Mouse (Mus musculus): ENCODE data around the gene Shb. TPM values are rescaled to one million over a fixed set of nuclear protein-coding genes. Genes with fewer than 3 reads are reported as not detected.
"Not testable (repeated sequence)": the region's sequence is repeated elsewhere in the genome, so short reads cannot be mapped to it uniquely, and the experiment has no call there.

Shb gene
- polyA plus RNA-seq, 1 experiment from 2014 or later: 8.2 TPM

DNA sequence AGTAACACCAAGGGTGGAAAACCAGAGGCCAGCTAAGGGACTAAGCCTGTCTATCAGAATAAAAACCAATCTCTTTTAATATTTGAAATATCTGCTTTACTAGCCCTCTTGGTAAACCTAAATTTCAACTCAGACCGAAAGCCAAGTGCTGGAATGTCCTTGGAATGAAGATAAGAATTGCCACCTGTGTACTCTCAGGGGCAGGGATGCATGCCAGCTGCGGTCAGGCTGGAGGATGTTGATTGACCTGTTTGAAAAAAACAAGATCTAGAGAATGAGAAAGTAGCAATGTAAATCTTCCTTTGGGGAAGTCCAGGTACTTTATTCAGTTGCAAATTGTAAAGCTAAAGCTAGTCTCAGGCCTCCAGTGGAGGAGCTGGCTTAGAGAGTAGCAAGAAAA, 150.1 kb downstream of the Shb start:
- not testable (repeated sequence) for H3K9ac ChIP-seq (ENCODE audit: low read length); H3K4me1 ChIP-seq (replicated peaks; ENCODE audit: control insufficient read depth, insufficient read depth, low read length); H3K36me3 ChIP-seq (ENCODE audit: control insufficient read depth, insufficient read depth, low read length); DNase-seq (ENCODE audit: low spot score); H3K27ac ChIP-seq (ENCODE audit: low read depth, low read length); ATAC-seq (replicated peaks; ENCODE audit: low FRiP score); H3K27me3 ChIP-seq (ENCODE audit: control insufficient read depth, insufficient read depth, low read length); H3K4me2 ChIP-seq (ENCODE audit: low read depth, low read length, severe bottlenecking); H3K4me3 ChIP-seq (ENCODE audit: low read depth, low read length); H3K9me3 ChIP-seq (ENCODE audit: control insufficient read depth, low read length)
- WGBS: 87% methylated on average over 2 of the region's 2 CpGs

DNA sequence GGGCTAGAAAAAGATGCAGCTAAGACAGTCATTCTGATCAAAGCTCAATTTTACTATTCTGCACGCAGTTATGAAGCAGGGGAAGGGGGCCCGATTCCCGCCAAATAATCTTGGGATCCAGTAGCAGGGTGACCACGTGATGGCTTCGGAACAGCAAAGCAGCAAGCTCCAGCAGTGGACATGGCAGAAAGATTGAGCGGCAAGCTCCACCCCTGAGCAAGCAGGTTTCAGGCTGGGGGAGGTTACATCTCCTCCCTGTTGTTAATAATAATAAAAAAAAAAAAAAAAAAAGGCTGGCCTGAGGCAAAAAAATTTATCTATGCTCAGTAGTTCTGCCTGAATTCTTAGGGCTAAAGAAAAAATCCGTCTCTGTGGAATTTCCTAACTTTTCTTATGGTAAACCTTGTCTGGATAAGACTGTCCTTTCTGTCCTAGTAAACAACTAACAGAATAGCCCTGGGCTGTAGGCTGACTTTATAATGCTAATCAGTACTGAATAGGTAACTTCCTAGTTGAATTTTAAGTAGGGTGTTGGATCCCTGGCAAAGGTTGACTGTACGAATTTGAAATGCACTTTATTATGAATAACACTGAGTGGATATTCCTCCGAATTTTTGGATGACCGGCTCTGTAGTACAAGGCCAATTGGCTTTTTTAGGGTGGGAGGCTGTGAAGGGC, 151.2 kb downstream of the Shb start:
- H3K4me2 ChIP-seq (ENCODE audit: low read depth, low read length, severe bottlenecking); H3K4me3 ChIP-seq (ENCODE audit: low read depth, low read length); H3K36me3 ChIP-seq (ENCODE audit: control insufficient read depth, insufficient read depth, low read length); DNase-seq (ENCODE audit: low spot score); H3K27me3 ChIP-seq (ENCODE audit: control insufficient read depth, insufficient read depth, low read length); ATAC-seq (replicated peaks; ENCODE audit: low FRiP score); H3K9me3 ChIP-seq (ENCODE audit: control insufficient read depth, low read length); H3K27ac ChIP-seq (ENCODE audit: low read depth, low read length); H3K4me1 ChIP-seq (replicated peaks; ENCODE audit: control insufficient read depth, insufficient read depth, low read length); H3K9ac ChIP-seq (ENCODE audit: low read length): not testable (repeated sequence)
- 87% methylated on average over 10 of the region's 10 CpGs for WGBS

DNA sequence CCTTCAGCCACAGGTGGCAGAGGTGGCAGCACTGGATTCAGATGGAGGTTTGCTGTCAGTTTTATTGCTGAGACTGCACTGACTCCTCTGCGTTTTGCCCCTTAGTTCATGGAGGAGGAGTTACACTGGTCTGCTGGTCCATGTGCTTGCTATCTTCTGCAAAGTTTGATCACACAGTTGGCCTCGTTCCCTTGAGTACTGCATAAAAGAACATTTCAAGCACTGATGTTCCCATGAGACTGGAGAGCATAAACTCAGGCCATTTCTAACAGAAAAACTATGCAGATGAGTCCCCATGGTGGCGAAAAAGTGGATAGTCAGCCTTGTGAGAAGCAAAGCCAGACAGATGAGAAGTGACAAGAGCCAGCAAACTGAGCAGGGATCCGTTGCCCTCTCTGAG, 155.7 kb downstream of the Shb start:
- H3K4me2 ChIP-seq (ENCODE audit: low read depth, low read length, severe bottlenecking): no peak overlapping the region
- H3K9ac ChIP-seq (ENCODE audit: low read length): no peak overlapping the region
- H3K9me3 ChIP-seq (ENCODE audit: control insufficient read depth, low read length): no peaks in the 10 kb centered on the region
- H3K36me3 ChIP-seq (ENCODE audit: control insufficient read depth, insufficient read depth, low read length): peaks cover 3% of the 10 kb centered on the region; the same call in 1 of the 2 replicates
- no peaks in the 10 kb centered on the region for H3K27me3 ChIP-seq (ENCODE audit: control insufficient read depth, insufficient read depth, low read length)
- ATAC-seq (replicated peaks; ENCODE audit: low FRiP score): no peak
- no peak overlapping the region for H3K27ac ChIP-seq (ENCODE audit: low read depth, low read length)
- no peak overlapping the region for H3K4me3 ChIP-seq (ENCODE audit: low read depth, low read length)
- H3K4me1 ChIP-seq (replicated peaks; ENCODE audit: control insufficient read depth, insufficient read depth, low read length): no peaks in the 10 kb centered on the region
- DNase-seq (ENCODE audit: low spot score): no peak
- WGBS: 91% methylated on average over 4 of the region's 4 CpGs

DNA sequence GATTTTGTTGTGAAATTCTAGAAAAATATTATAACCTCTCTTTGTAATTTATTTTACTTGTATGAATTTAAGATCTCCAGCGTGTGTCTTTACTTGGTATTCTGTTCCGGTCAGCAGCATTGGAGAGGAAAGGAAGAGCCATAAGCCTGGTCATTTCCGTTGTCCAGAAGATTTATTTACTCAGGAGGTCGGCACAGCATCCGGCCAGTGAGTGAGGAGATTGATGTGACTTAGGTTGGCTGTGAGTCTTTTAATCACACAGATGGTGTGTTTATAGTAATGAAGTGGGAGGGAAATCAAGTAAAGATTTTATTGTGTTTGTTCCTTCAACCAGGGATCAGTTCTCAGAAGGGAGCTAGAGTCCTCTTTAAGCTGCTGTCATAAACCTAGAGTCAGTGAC, 157.4 kb downstream of the Shb start:
- Histone ChIP-seq H3K4me1 (replicated peaks; ENCODE audit: control insufficient read depth, insufficient read depth, low read length) (no peaks in the 10 kb centered on the region), H3K36me3 (ENCODE audit: control insufficient read depth, insufficient read depth, low read length) (peaks cover 3% of the 10 kb centered on the region; the same call in 1 of the 2 replicates), H3K27ac (ENCODE audit: low read depth, low read length) (no peak overlapping the region), H3K4me3 (ENCODE audit: low read depth, low read length) (no peak overlapping the region), H3K9me3 (ENCODE audit: control insufficient read depth, low read length) (no peaks in the 10 kb centered on the region), H3K4me2 (ENCODE audit: low read depth, low read length, severe bottlenecking) (no peak overlapping the region), H3K9ac (ENCODE audit: low read length) (no peak overlapping the region), H3K27me3 (ENCODE audit: control insufficient read depth, insufficient read depth, low read length) (no peaks in the 10 kb centered on the region)
- no peak for ATAC-seq (replicated peaks; ENCODE audit: low FRiP score)
- DNase-seq (ENCODE audit: low spot score): no peak
- 82% methylated on average over 5 of the region's 5 CpGs for WGBS

Small RNAs within 50 kb of the gene (microRNA-seq; reads per million reads assigned to microRNA genes)
- gene Gm22518 (ENCODE audit: insufficient number of aligned reads): not detected
- gene Gm25692 (ENCODE audit: insufficient number of aligned reads): not detected

Other genes starting within 250 kb of the Shb start
- gene Trmt10b, start 235.3 kb downstream of the Shb start, polyA plus RNA-seq (2014; fragmentation: Nextera tagmentation; extraction: Ambion mirVana): 14.1 and 15.4 TPM in 2 replicates
- gene Dcaf10, start 190.4 kb downstream of the Shb start, polyA plus RNA-seq (2014; fragmentation: Nextera tagmentation; extraction: Ambion mirVana): 12.3 and 12.6 TPM in 2 replicates
- gene Exosc3, start 189.7 kb downstream of the Shb start, polyA plus RNA-seq (2014; fragmentation: Nextera tagmentation; extraction: Ambion mirVana): 98.0 and 113 TPM in 2 replicates
- 79.4 and 87.0 TPM in 2 replicates for gene Slc25a51, start 123.7 kb downstream of the Shb start, polyA plus RNA-seq (2014; fragmentation: Nextera tagmentation; extraction: Ambion mirVana)

All from forebrain, embryonic 11.5 days (tissue).